Mouse (Mus musculus): Measurements from ENCODE around the gene Fads1.

DNA sequence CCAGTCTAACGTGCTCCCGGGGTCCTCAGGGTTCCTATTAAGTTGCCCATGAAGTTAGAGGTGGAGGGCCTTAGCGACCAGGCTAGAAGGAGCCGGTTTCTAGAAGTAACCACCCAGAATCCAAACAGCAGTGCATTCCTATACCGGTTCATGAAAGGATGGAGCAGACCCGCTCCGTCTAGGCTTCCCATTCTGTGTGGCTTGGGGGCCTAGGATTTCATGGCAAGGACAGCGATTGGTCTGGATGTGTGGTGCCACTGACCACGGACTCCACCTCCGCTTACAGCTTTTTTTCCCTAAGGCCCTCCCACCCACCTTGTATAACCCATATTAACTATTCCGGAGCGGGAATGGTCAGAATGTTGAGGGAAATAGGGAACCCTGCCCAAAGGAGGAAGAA lies 1.4 kb downstream of the Fads1 start:
- TF ChIP-seq POLR2A (IDR thresholded peaks at IDR 0.05; ENCODE audit: borderline replicate concordance, insufficient read depth, low read length) (no peak), CTCF (IDR thresholded peaks at IDR 0.05; ENCODE audit: borderline replicate concordance, insufficient read depth, low read depth, low read length) (no peak)

All from cerebellum, adult 2 months (tissue).